Mouse (Mus musculus): ENCODE data around the gene St6galnac3. TPM values are rescaled to one million over a fixed set of nuclear protein-coding genes. Genes with fewer than 3 reads are reported as not detected.

Gene St6galnac3
- total and polyA plus RNA-seq, 3 experiments, result 0.08 to 1.1 (median 0.38) TPM

DNA sequence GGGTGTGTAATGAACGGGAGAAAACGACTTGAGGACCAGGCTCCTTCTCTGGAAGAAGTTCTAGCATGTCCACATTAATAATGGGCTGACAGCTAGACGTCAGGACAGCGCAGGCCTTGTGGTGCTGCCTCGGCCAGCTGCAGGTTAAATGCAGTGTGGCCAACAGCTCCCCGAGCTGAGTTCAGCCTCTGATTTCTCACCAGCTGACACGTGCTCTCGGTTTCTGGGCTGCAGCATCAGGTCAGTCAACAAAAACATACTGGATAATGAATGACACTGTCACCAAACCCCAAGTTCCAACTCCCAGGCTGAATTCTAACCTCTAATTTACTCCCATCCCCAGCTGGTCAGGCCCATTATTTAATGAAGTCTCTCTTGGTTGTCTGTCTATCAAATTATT is 295.1 kb downstream of the St6galnac3 start:
- Histone ChIP-seq H3K4me2 (ENCODE audit: insufficient read depth, low read depth, poor library complexity, severe bottlenecking) (no peak overlapping the region), H3K27me3 (replicated peaks) (no peaks in the 10 kb centered on the region), H3K27ac (ENCODE audit: insufficient read depth, low read depth) (no peak overlapping the region), H3K36me3 (replicated peaks in 1 of 2; ENCODE audit: control insufficient read depth in 1 of 2, insufficient read depth in 1 of 2, low read length in 1 of 2) (no peaks in the 10 kb centered on the region), H3K4me3 (replicated peaks in 1 of 3; ENCODE audit: low read depth in 2 of 3, low read length in 2 of 3, poor library complexity in 1 of 3) (no peak overlapping the region), H3K9me3 (replicated peaks; ENCODE audit: low read length) (no peaks in the 10 kb centered on the region), H3K79me2 (replicated peaks; ENCODE audit: control insufficient read depth, extremely low read depth, insufficient read depth, poor library complexity, severe bottlenecking) (no peaks in the 10 kb centered on the region), H3K4me1 (ENCODE audit: control insufficient read depth in 1 of 2, insufficient read depth in 2 of 2) (no peaks in the 10 kb centered on the region), H3K9ac (ENCODE audit: insufficient read depth, low read depth) (no peak overlapping the region)
- in situ Hi-C loops (cut with MboI; ENCODE audit: low pct_ligation_motif_present, low pct_unique_long_range_greater_than_20kb, low sequenced_read_pairs) (no loop called here), dilution Hi-C loops (cut with MboI; ENCODE audit: extremely low pct_ligation_motif_present, extremely low pct_unique_long_range_greater_than_20kb, low sequenced_read_pairs) (no loop called here)
- DNase-seq (ENCODE audit: extremely low read depth), result no peak
- TF ChIP-seq UBTF (IDR thresholded peaks at IDR 0.05; ENCODE audit: low read depth, low read length) (no peak), RCOR1 (conservative IDR thresholded peaks at IDR 0.05; ENCODE audit: low read depth, low read length) (no peak), MEF2A (IDR thresholded peaks at IDR 0.05; ENCODE audit: borderline replicate concordance, low read depth, low read length) (no peak), E2F4 (IDR thresholded peaks at IDR 0.05; ENCODE audit: insufficient replicate concordance, low read depth, low read length) (no peak), USF2 (conservative IDR thresholded peaks at IDR 0.05; ENCODE audit: low read depth, low read length) (no peak), ETS1 (conservative IDR thresholded peaks at IDR 0.05; ENCODE audit: low read depth, low read length) (no peak), JUN (IDR thresholded peaks at IDR 0.05; ENCODE audit: insufficient read depth, low read depth, low read length) (no peak), ZC3H11A (IDR thresholded peaks at IDR 0.05; ENCODE audit: low read depth, low read length) (no peak), POLR2A (IDR thresholded peaks at IDR 0.05; ENCODE audit: low read depth, low read length) (no peak), NELFE (IDR thresholded peaks at IDR 0.05; ENCODE audit: low read depth, low read length) (no peak), MAFK (IDR thresholded peaks at IDR 0.05; ENCODE audit: insufficient replicate concordance, low read length) (no peak), TCF12 (IDR thresholded peaks at IDR 0.05; ENCODE audit: low read depth, low read length) (no peak), POLR2AphosphoS2 (IDR thresholded peaks at IDR 0.05; ENCODE audit: low read depth, low read length) (no peak), KAT2A (IDR thresholded peaks at IDR 0.05; ENCODE audit: insufficient replicate concordance, low read length) (no peak), NRF1 (IDR thresholded peaks at IDR 0.05; ENCODE audit: low read depth, low read length) (no peak), MAX (IDR thresholded peaks at IDR 0.05; ENCODE audit: low read length) (no peak), MAZ (IDR thresholded peaks at IDR 0.05; ENCODE audit: low read depth, low read length) (no peak), GABPA (IDR thresholded peaks at IDR 0.05; ENCODE audit: insufficient replicate concordance, low read depth, low read length) (no peak)

- Histone ChIP-seq H3K4me2 (ENCODE audit: insufficient read depth, low read depth, poor library complexity, severe bottlenecking) (no peak overlapping the region), H3K9ac (ENCODE audit: insufficient read depth, low read depth) (no peak overlapping the region), H3K4me3 (replicated peaks in 1 of 3; ENCODE audit: low read depth in 2 of 3, low read length in 2 of 3, poor library complexity in 1 of 3) (no peak overlapping the region), H3K27me3 (replicated peaks) (peaks cover 2% of the 10 kb centered on the region), H3K27ac (ENCODE audit: insufficient read depth, low read depth) (no peak overlapping the region), H3K36me3 (replicated peaks in 1 of 2; ENCODE audit: control insufficient read depth in 1 of 2, insufficient read depth in 1 of 2, low read length in 1 of 2) (no peaks in the 10 kb centered on the region), H3K79me2 (replicated peaks; ENCODE audit: control insufficient read depth, extremely low read depth, insufficient read depth, poor library complexity, severe bottlenecking) (no peaks in the 10 kb centered on the region), H3K4me1 (ENCODE audit: control insufficient read depth in 1 of 2, insufficient read depth in 2 of 2) (peaks cover 0 to 3% of the 10 kb centered on the region in 2 experiments; a peak in 1 of 4 replicates), H3K9me3 (replicated peaks; ENCODE audit: low read length) (no peaks in the 10 kb centered on the region)
- dilution Hi-C loops (cut with MboI; ENCODE audit: extremely low pct_ligation_motif_present, extremely low pct_unique_long_range_greater_than_20kb, low sequenced_read_pairs), result no loop called here
- no peak for TF ChIP-seq ZC3H11A (IDR thresholded peaks at IDR 0.05; ENCODE audit: low read depth, low read length)
- TF ChIP-seq MAFK (IDR thresholded peaks at IDR 0.05; ENCODE audit: insufficient replicate concordance, low read length), result no peak
- no peak for TF ChIP-seq MXI1 (IDR thresholded peaks at IDR 0.05; ENCODE audit: low read depth, low read length)
- in situ Hi-C loops (cut with MboI; ENCODE audit: low pct_ligation_motif_present, low pct_unique_long_range_greater_than_20kb, low sequenced_read_pairs), result no loop called here
- DNase-seq (ENCODE audit: extremely low read depth), result no peak
These were observed 303.1 kb downstream of the St6galnac3 start for GRCm38 (mm10) chr3:153421918-153422290.

All from CH12.LX (cell line).